Mouse (Mus musculus): ENCODE results near the gene Med23. TPM values are rescaled to one million over a fixed set of nuclear protein-coding genes. Genes with fewer than 3 reads are reported as not detected.
A peak's percentile ranks its signal among the peaks of the same experiment; 100 is the strongest.

Med23 gene
- polyA plus RNA-seq, 1 experiment: 1.7 TPM

DNA sequence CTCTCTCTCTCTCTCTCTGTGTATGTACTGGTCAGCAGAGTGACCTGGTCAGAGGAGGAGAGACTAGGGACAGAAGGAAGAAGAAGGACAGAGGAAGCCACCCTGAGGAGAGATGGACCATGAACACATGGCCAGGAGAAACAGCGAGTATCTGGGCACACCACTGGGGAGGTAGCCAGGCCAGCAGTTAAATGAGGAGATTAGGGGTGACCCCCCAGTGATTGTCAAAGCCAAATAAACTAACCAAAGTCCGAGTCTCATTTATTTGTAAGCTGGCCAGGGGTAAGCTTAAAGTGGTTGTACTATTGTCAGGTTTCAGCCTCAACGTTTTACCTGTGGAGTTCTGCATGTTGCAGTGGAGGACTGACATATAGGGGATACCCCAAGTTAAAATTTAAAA, 54.5 kb downstream of the Med23 start:
- Histone ChIP-seq H3K4me3 (replicated peaks) (no peak overlapping the region), H3K27me3 (replicated peaks) (no peaks in the 10 kb centered on the region), H3K9me3 (no peaks in the 10 kb centered on the region), H3K4me1 (peaks cover 5% of the 10 kb centered on the region), H3K36me3 (replicated peaks; ENCODE audit: low read length) (peaks cover 10% of the 10 kb centered on the region)
- TF ChIP-seq FLI1 (IDR thresholded peaks at IDR 0.05; ENCODE audit: low read length) (no peak), GATA1 (IDR thresholded peaks at IDR 0.05; ENCODE audit: borderline replicate concordance, low read length) (no peak)

DNA sequence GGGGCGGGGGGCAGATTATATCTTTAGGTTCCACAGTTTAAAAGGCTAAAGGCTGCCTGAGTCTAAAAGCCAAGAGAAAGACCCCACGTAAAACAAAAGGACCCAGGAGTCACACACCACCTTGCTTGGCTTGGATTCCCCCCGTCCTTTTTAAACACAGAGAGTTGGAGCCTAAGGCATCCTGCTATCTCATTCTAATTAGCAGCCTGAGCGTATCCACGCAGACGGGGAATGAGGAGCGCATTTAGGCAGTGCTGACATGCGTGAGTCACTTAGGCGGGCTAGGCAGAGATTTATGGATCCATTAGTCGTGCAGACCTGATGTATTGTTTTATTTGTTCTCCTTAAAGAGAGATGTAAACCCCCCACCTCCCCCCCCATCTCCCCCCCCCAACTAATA, 56.6 kb downstream of the Med23 start:
- Histone ChIP-seq H3K4me3 (replicated peaks) (no peak overlapping the region), H3K36me3 (replicated peaks; ENCODE audit: low read length) (peaks cover 6% of the 10 kb centered on the region), H3K27me3 (replicated peaks) (no peaks in the 10 kb centered on the region), H3K9me3 (no peaks in the 10 kb centered on the region), H3K4me1 (peaks cover 5% of the 10 kb centered on the region)
- TF ChIP-seq GATA1 (IDR thresholded peaks at IDR 0.05; ENCODE audit: borderline replicate concordance, low read length) (no peak), FLI1 (IDR thresholded peaks at IDR 0.05; ENCODE audit: low read length) (no peak)

DNA sequence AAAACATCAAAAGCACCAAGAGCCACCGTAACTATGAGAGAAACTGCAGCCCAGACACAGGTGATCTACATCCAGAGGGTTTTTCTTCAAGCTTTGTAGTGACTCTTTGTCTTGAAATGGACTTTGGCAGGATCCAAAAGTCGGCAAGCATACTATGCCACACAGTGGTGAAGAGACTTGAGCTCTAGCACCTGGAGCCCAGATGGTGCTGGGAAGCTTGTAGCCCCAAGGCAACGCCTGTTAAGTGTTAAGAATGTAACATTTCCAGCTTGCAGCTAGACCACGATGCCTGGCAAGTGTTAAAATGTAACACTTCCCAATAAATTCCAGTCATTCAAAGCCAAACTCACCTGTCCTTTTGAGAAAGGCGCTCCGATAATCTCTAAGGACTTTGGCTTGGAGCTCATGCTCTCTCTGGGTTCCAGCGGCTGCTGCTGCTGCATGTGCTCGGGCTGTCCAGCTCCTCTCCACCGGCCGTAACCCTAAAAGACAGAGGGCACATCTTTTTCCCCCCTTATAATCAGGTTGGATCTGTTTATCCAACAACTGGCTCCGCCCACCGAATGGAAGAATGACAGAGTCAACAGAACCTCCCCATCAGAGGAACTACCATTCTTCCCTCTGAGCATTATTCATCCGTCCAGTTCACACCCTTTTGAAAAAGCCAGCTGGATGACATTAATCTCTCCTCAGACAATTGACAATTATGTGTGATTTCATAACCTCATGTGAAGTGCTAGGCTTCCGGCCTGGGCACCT, 57.4 kb downstream of the Med23 start, which contains the start of gene Arg1:
Gene Arg1, minus strand, starts transcription at position 523 of the 759 bp plus-strand sequence.
- Histone ChIP-seq H3K4me1 (peaks cover 5% of the 10 kb centered on the region), H3K36me3 (replicated peaks; ENCODE audit: low read length) (peaks cover 4% of the 10 kb centered on the region), H3K27me3 (replicated peaks) (no peaks in the 10 kb centered on the region), H3K4me3 (replicated peaks) (peak within 1 kb of the TSS; percentile 74), H3K9me3 (no peaks in the 10 kb centered on the region)
- TF ChIP-seq FLI1 (IDR thresholded peaks at IDR 0.05; ENCODE audit: low read length) (no peak), GATA1 (IDR thresholded peaks at IDR 0.05; ENCODE audit: borderline replicate concordance, low read length) (no peak)

DNA sequence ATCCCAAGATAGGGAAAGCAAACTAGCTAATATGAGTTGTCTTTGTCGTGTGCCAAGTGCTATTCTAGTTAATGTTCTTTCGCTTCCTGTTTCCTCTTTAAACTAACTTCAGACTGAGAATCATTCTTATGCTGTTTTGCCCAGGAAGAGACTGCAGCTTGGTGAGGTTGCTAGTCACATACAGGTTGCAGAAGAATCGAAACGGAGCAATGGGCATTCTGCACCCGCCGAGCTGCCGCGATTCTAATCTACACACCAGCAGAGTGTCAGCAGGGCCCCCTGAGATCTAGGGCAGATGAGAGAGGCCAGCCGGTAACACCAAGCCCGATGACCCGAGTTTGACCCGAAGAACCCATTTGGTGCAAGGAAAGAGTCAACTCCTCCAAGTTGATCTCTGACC, 58.3 kb downstream of the Med23 start:
- Histone ChIP-seq H3K4me1 (peaks cover 5% of the 10 kb centered on the region), H3K4me3 (replicated peaks) (peak overlapping the region; percentile 74), H3K27me3 (replicated peaks) (no peaks in the 10 kb centered on the region), H3K36me3 (replicated peaks; ENCODE audit: low read length) (no peaks in the 10 kb centered on the region), H3K9me3 (no peaks in the 10 kb centered on the region)
- no peak for TF ChIP-seq GATA1 (IDR thresholded peaks at IDR 0.05; ENCODE audit: borderline replicate concordance, low read length)

DNA sequence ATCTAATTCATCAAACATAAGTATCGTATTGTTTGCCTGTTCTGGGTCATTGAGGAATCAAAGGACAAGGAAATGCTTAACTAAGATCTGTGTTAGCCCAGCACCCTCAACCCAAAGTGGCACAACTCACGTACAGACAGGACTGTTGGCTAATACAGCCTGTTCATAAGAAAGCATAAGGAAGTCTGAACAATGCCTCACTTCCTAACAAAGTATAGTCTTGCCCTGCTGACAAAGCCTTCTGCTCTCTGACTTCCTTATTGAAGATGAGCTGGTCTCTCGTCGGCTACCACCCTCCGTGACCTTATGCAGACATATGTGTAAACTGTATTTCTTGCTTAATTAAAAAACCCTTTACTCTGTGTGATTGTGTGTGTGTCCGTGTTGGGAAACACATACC, 60.4 kb downstream of the Med23 start:
- peaks cover 5% of the 10 kb centered on the region for H3K4me1 ChIP-seq
- H3K27me3 ChIP-seq (replicated peaks): no peaks in the 10 kb centered on the region
- TF ChIP-seq FLI1 (IDR thresholded peaks at IDR 0.05; ENCODE audit: low read length) (no peak), GATA1 (IDR thresholded peaks at IDR 0.05; ENCODE audit: borderline replicate concordance, low read length) (no peak)
- H3K9me3 ChIP-seq: no peaks in the 10 kb centered on the region
- H3K4me3 ChIP-seq (replicated peaks): no peak overlapping the region
- H3K36me3 ChIP-seq (replicated peaks; ENCODE audit: low read length): no peaks in the 10 kb centered on the region

DNA sequence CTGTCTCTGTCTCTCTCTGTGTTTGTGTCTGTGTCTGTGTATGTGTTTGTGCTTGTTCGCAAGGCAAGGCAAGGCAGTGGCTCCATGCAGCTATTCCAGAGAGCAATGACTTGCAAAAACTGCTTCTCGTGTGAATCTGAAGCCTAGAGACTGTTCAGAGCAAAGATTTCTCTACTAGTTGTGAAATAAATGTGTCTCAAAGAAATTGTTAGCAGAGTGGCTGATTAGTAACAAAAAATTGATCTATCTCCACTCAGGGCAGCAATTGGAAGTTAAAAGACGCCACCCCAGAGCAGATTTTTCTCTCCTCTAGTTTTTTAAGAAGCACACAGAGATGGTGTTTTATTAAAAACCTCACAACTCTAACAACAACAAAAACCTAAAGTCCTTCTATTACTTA, 78.1 kb downstream of the Med23 start:
- Histone ChIP-seq H3K27me3 (replicated peaks) (no peaks in the 10 kb centered on the region), H3K36me3 (replicated peaks; ENCODE audit: low read length) (no peaks in the 10 kb centered on the region), H3K4me1 (peaks cover 5% of the 10 kb centered on the region), H3K4me3 (replicated peaks) (no peak overlapping the region), H3K9me3 (no peaks in the 10 kb centered on the region)
- TF ChIP-seq GATA1 (IDR thresholded peaks at IDR 0.05; ENCODE audit: borderline replicate concordance, low read length): no peak
- TF ChIP-seq FLI1 (IDR thresholded peaks at IDR 0.05; ENCODE audit: low read length): no peak

DNA sequence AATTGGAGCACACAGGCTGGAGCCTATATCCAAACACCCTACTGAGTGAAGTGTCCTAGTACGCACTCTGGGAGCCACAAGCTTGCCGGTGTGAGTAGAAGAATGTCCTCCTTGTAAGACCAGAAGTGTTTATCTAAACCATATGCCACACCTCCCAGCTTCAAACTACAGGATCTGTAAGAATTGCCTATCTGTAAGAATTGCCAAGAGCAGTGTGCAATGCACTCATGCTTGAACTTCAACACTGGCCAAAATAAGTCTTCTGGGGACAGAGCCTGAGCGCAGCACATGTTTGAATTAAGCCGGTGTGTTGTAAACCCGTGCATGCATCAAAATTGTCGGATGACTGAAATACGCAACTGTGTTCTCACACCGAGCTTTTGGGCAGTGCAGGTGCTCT, 78.5 kb downstream of the Med23 start:
- H3K9me3 ChIP-seq: no peaks in the 10 kb centered on the region
- H3K36me3 ChIP-seq (replicated peaks; ENCODE audit: low read length): no peaks in the 10 kb centered on the region
- H3K4me3 ChIP-seq (replicated peaks): no peak overlapping the region
- no peak for TF ChIP-seq GATA1 (IDR thresholded peaks at IDR 0.05; ENCODE audit: borderline replicate concordance, low read length)
- TF ChIP-seq FLI1 (IDR thresholded peaks at IDR 0.05; ENCODE audit: low read length): no peak
- H3K27me3 ChIP-seq (replicated peaks): no peaks in the 10 kb centered on the region
- peaks cover 5% of the 10 kb centered on the region for H3K4me1 ChIP-seq

DNA sequence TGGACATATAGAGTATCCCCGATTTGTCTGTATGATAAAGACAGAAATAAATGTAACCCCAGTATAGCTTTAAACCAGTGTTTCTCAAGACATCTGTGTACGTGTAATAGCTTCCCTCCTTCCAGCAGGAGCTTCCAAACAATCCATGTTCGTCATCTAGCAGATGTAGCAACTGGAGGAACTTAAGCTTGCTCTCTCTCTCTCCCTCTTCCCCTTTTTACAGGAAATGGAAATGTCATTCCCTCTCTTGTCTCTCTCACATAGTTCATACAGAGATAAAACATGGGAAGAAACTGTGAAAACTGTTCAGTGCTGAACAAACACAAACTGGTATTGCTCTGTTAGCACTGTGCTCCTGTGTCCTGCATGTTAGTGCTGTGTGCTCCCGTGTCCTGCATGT, 80.4 kb downstream of the Med23 start:
- Histone ChIP-seq H3K36me3 (replicated peaks; ENCODE audit: low read length) (no peaks in the 10 kb centered on the region), H3K4me3 (replicated peaks) (peak overlapping the region; percentile 25), H3K27me3 (replicated peaks) (no peaks in the 10 kb centered on the region), H3K4me1 (peaks cover 9% of the 10 kb centered on the region), H3K9me3 (no peaks in the 10 kb centered on the region)
- TF ChIP-seq FLI1 (IDR thresholded peaks at IDR 0.05; ENCODE audit: low read length) (no peak), GATA1 (IDR thresholded peaks at IDR 0.05; ENCODE audit: borderline replicate concordance, low read length) (no peak)

DNA sequence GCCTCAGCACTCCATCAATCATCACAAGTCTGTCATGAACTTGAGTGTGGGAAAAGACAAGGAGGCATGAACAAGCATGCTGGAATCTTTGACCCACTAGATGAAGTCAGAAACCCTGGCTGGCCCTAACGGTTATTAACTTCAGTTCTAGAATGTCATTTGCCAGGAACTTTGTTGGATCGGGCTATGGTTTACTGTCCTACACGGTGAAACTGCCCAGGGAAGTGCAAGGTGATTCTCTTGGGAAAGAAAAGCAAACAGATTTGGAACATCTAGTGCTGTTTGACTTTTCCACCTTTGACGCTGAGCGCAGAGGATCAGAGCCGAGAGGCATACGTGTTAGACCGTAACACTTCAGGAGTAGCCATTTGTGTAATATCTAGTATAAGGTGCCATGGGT, 81.8 kb downstream of the Med23 start:
- H3K4me1 ChIP-seq: peaks cover 9% of the 10 kb centered on the region
- H3K4me3 ChIP-seq (replicated peaks): no peak overlapping the region
- H3K36me3 ChIP-seq (replicated peaks; ENCODE audit: low read length): no peaks in the 10 kb centered on the region
- TF ChIP-seq FLI1 (IDR thresholded peaks at IDR 0.05; ENCODE audit: low read length) (no peak), GATA1 (IDR thresholded peaks at IDR 0.05; ENCODE audit: borderline replicate concordance, low read length) (no peak)
- no peaks in the 10 kb centered on the region for H3K9me3 ChIP-seq
- no peaks in the 10 kb centered on the region for H3K27me3 ChIP-seq (replicated peaks)

DNA sequence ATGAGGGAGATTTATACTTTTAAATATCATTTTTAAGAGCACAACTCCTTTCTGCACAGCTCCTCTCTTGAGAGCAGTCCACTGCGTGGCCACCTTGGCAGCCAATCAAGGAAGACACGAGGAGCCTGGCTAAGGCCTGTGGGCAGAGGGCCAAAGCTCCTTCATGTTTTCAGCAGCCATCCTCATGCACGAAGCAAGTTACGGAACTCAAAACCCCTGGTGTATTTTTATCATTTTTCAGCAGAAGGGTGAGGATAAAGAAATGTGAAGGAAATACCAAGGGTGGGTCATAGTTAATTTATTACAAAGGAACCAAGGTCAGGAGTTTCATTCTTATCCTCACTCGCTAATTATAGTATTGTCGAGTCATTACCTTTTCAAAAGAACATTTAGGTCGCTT, 82.8 kb downstream of the Med23 start:
- Histone ChIP-seq H3K9me3 (no peaks in the 10 kb centered on the region), H3K36me3 (replicated peaks; ENCODE audit: low read length) (no peaks in the 10 kb centered on the region), H3K27me3 (replicated peaks) (no peaks in the 10 kb centered on the region), H3K4me3 (replicated peaks) (no peak overlapping the region), H3K4me1 (peaks cover 9% of the 10 kb centered on the region)
- TF ChIP-seq GATA1 (IDR thresholded peaks at IDR 0.05; ENCODE audit: borderline replicate concordance, low read length) (no peak), FLI1 (IDR thresholded peaks at IDR 0.05; ENCODE audit: low read length) (no peak)

Measured in megakaryocyte, embryonic 14.5 days (primary cell).